Mouse (Mus musculus): ENCODE measurements around the gene Arl5c. TPM values are rescaled to one million over a fixed set of nuclear protein-coding genes. Genes with fewer than 3 reads are reported as not detected.

The Arl5c gene
- 1 to 10 TPM; 1.5 to 1.6 TPM for total RNA-seq (2021)
- long read RNA-seq, experiment 1 = 0 reads
- long read RNA-seq, experiment 2 = 0 reads

- DNase-seq (ENCODE audit: low spot score in 2 of 2) = no peak
Measured at GRCm38 (mm10) chr11:97995564-97996288, at the start of gene Arl5c. Arl5c (minus strand) TSS chr11:97996181.

GRCm38 (mm10) chr11:98045596-98045995, 49.6 kb upstream of the Arl5c start:
- no peak for DNase-seq (ENCODE audit: low spot score in 2 of 2)

GRCm38 (mm10) chr11:98044074-98044473, 48.1 kb upstream of the Arl5c start:
- no peak for DNase-seq (ENCODE audit: low spot score in 2 of 2)

- DNase-seq (ENCODE audit: low spot score in 2 of 2) = no peak
Measured at GRCm38 (mm10) chr11:98042741-98043140, 46.8 kb upstream of the Arl5c start.

- no peak for DNase-seq (ENCODE audit: low spot score in 2 of 2)
Measured at GRCm38 (mm10) chr11:98040975-98041374, 45.0 kb upstream of the Arl5c start.

- no peak for DNase-seq (ENCODE audit: low spot score in 2 of 2)
Measured at GRCm38 (mm10) chr11:98037871-98038270, 41.9 kb upstream of the Arl5c start.

- DNase-seq (ENCODE audit: low spot score in 2 of 2) = no peak
Measured at GRCm38 (mm10) chr11:98035977-98036377, 40.0 kb upstream of the Arl5c start.

- no peak for DNase-seq (ENCODE audit: low spot score in 2 of 2)
Measured at GRCm38 (mm10) chr11:98034840-98035239, 38.9 kb upstream of the Arl5c start.

- DNase-seq (ENCODE audit: low spot score in 2 of 2) = no peak
Measured at GRCm38 (mm10) chr11:98034061-98034460, 38.1 kb upstream of the Arl5c start.

GRCm38 (mm10) chr11:98031443-98031770, 35.4 kb upstream of the Arl5c start:
- DNase-seq (ENCODE audit: low spot score in 2 of 2) = peak; percentile 82 to 85

- no peak for DNase-seq (ENCODE audit: low spot score in 2 of 2)
Measured at GRCm38 (mm10) chr11:98030701-98031442, 34.9 kb upstream of the Arl5c start.

- DNase-seq (ENCODE audit: low spot score in 2 of 2) = no peak
Measured at GRCm38 (mm10) chr11:98027785-98028184, 31.8 kb upstream of the Arl5c start.

- no peak for DNase-seq (ENCODE audit: low spot score in 2 of 2)
Measured at GRCm38 (mm10) chr11:98027297-98027688, 31.3 kb upstream of the Arl5c start.

GRCm38 (mm10) chr11:98026570-98027296, 30.8 kb upstream of the Arl5c start, which contains the start of gene Rpl19:
Rpl19 (plus strand) TSS chr11:98026710.
- peak; percentile 95 for DNase-seq (ENCODE audit: low spot score in 2 of 2)

- no peak for DNase-seq (ENCODE audit: low spot score in 2 of 2)
Measured at GRCm38 (mm10) chr11:98026248-98026569, 30.2 kb upstream of the Arl5c start.

- no peak for DNase-seq (ENCODE audit: low spot score in 2 of 2)
Measured at GRCm38 (mm10) chr11:98024516-98024915, 28.5 kb upstream of the Arl5c start.

GRCm38 (mm10) chr11:98022555-98023371, 26.8 kb upstream of the Arl5c start, which contains the start of gene Cacnb1:
Cacnb1 (minus strand) TSS chr11:98023034.
- DNase-seq (ENCODE audit: low spot score in 2 of 2) = peak in 1 of 2 experiments; percentile 71

- DNase-seq (ENCODE audit: low spot score in 2 of 2) = no peak
Measured at GRCm38 (mm10) chr11:98022253-98022554, 26.2 kb upstream of the Arl5c start.

- DNase-seq (ENCODE audit: low spot score in 2 of 2) = peak in 1 of 2 experiments; percentile 72
Measured at GRCm38 (mm10) chr11:98021565-98022252, 25.7 kb upstream of the Arl5c start.

GRCm38 (mm10) chr11:98021118-98021517, 25.1 kb upstream of the Arl5c start:
- no peak for DNase-seq (ENCODE audit: low spot score in 2 of 2)

- no peak for DNase-seq (ENCODE audit: low spot score in 2 of 2)
Measured at GRCm38 (mm10) chr11:98020710-98021109, 24.7 kb upstream of the Arl5c start.
